Mouse (Mus musculus) midbrain, embryonic 10.5 days (tissue): ENCODE data around the gene Slf2. TPM values are rescaled to one million over a fixed set of nuclear protein-coding genes. Genes with fewer than 3 reads are reported as not detected.

Experiments used
- DNase-seq: peaks from one replicate; pipeline ENCODE4 v3.0.0-alpha.2; 2017; ENCODE audit warnings: low spot score
- H3K27ac ChIP-seq: fragments of 300-500 bp; sonication (generic); replicated peaks from 2 replicates; pipeline ENCODE4 v1.5.1; 2016; ENCODE audit warnings: mild to moderate bottlenecking
- H3K27me3 ChIP-seq: fragments of 300-500 bp; sonication (generic); 2 replicates; pipeline ENCODE4 v1.6.1; 2016; ENCODE audit warnings: low read depth, mild to moderate bottlenecking; ENCODE audit not compliant: poor library complexity, severe bottlenecking
- H3K36me3 ChIP-seq: fragments of 300-500 bp; sonication (generic); 2 replicates; pipeline ENCODE4 v1.6.1; 2016; ENCODE audit warnings: mild to moderate bottlenecking, moderate library complexity
- H3K4me1 ChIP-seq: fragments of 300-500 bp; sonication (generic); 2 replicates; pipeline ENCODE4 v1.6.1; 2016
- H3K4me3 ChIP-seq: fragments of 300-500 bp; sonication (generic); 2 replicates; pipeline ENCODE4 v1.5.1; 2016; ENCODE audit warnings: mild to moderate bottlenecking, moderate library complexity
- H3K9me3 ChIP-seq: fragments of 300-500 bp; sonication (generic); replicated peaks from 2 replicates; pipeline ENCODE4 v1.6.1; 2016; ENCODE audit warnings: mild to moderate bottlenecking
- WGBS: fragments of 180-500 bp; shearing (Covaris S2); methylation state at CpG from one replicate; pipeline ENCODE4 v1.1.7; 2016; 5-methylcytosine and 5-hydroxymethylcytosine counted together
- polyA plus RNA-seq: library from polyadenylated mRNA; unstranded; fragments of >200 nt; fragmentation: Nextera tagmentation; extraction: Ambion mirVana; gene quantifications from 2 replicates; pipeline ENCODE4 v1.2.1, GENCODE M21; 2016

Slf2 gene
- polyA plus RNA-seq, 1 experiment from 2014 or later: 37.2 TPM

DNA sequence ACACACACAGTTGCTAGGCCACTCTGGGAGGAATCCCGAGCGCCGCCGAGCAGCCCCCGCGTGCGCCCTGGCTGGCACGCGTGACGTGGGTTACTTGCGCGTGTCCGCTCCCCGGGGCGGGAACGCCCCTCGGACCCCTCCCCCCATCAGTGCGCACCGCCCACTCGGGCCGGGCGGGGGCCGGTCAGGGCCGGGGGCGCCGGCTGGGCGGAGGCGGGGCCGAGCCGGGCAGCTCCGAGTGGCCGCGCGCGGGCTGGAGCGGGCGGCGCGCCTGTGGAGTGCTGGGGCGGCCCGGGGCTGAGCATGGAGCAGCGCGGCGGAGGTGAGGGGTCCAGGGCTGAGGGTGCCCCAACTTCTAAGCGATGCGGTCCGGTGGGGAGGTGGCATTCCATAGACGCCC lies 87.0 kb downstream of the Slf2 start:
- under 1% methylated on average over 48 of the region's 48 CpGs for WGBS
- Histone ChIP-seq H3K27me3 (no peaks in the 10 kb centered on the region), H3K27ac (peak overlapping the region; percentile 99), H3K36me3 (peaks cover 33% of the 10 kb centered on the region), H3K9me3 (no peaks in the 10 kb centered on the region), H3K4me3 (peak overlapping the region; percentile 87), H3K4me1 (peaks cover 80% of the 10 kb centered on the region)
- peak; percentile 85 for DNase-seq

DNA sequence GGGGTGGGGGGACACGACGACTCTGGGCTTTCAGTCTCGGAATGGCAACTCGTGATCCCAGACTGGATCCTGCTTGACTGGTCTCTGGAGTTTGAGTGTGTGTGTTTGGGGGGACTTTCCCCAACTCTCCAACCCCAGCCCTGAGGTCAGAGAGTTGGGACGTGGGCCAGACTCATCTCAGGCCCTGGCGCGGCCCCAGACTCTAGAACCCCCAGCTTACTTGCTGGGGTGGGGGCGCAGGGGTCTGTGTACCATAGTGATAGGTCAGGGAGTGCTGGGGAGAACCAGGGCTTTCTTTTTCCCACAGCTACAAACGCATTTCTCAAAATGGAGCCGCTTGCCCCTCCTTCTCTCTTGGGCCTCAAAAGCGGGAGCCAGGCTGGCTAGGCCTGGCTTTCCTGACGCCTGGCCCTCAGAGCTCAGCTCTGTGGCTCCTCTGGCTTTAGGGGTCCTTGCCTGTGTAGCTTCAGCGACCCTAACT lies 87.4 kb downstream of the Slf2 start:
- 1% methylated on average over 12 of the region's 13 CpGs for whole genome bisulfite sequencing
- Histone ChIP-seq H3K36me3 (peaks cover 38% of the 10 kb centered on the region), H3K4me1 (peaks cover 80% of the 10 kb centered on the region), H3K4me3 (peak overlapping the region; percentile 87), H3K27me3 (no peaks in the 10 kb centered on the region), H3K27ac (peak overlapping the region; percentile 99), H3K9me3 (no peaks in the 10 kb centered on the region)
- peak; percentile 57 for DNase-seq

DNA sequence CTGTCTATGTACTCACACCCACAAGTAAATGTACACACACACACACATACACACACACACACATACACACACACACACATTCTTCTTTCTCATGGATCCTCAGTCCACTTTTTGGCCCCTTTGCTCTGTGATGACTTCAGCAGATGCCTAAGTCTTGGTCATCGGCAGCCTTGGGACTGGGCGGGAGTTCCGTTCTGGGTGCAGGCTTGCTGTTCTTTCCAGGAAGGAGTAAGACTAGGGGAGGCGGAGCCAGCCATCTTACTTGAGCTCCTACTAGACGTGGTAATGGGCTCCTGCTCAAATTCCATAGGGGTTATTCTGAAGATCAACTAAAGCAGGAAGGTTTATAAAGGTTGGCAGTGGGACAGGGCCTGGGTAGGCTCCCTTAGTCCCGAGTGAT lies 89.4 kb downstream of the Slf2 start:
- no peak overlapping the region for H3K27ac ChIP-seq
- H3K4me3 ChIP-seq: peak overlapping the region; percentile 87; the same call in 1 of the 2 replicates
- H3K36me3 ChIP-seq: peaks cover 58% of the 10 kb centered on the region
- peaks cover 70% of the 10 kb centered on the region for H3K4me1 ChIP-seq
- no peak for DNase-seq
- H3K9me3 ChIP-seq: no peaks in the 10 kb centered on the region
- no peaks in the 10 kb centered on the region for H3K27me3 ChIP-seq
- 77% methylated on average over 6 of the region's 6 CpGs for WGBS

DNA sequence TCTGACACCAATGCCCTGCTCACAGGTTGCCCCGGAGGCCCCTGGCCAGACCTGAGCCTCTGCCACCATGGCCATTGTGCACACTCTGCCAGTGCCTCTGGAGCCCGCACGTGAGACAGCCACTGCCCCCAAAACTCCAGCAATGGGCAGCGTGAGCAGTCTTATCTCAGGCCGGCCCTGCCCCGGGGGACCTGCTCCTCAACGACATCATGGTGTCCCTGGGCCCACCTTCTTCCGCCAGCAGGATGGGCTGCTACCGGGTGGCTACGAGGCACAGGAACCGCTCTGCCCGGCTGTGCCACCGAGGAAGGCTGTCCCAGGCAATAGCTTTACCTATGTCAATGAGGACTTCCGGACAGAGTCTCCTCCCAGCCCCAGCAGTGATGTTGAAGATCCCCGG lies 90.4 kb downstream of the Slf2 start:
- H3K9me3 ChIP-seq: no peaks in the 10 kb centered on the region
- peak overlapping the region; percentile 18; the same call in 1 of the 2 replicates for H3K4me3 ChIP-seq
- 0 out of 2 replicates have a peak overlapping the region, but pooled peaks have one; percentile 9 for H3K27ac ChIP-seq
- no peaks in the 10 kb centered on the region for H3K27me3 ChIP-seq
- peaks cover 68% of the 10 kb centered on the region for H3K36me3 ChIP-seq
- H3K4me1 ChIP-seq: peaks cover 62% of the 10 kb centered on the region
- peak; percentile 10 for DNase-seq
- 93% methylated on average over 15 of the region's 15 CpGs for WGBS

DNA sequence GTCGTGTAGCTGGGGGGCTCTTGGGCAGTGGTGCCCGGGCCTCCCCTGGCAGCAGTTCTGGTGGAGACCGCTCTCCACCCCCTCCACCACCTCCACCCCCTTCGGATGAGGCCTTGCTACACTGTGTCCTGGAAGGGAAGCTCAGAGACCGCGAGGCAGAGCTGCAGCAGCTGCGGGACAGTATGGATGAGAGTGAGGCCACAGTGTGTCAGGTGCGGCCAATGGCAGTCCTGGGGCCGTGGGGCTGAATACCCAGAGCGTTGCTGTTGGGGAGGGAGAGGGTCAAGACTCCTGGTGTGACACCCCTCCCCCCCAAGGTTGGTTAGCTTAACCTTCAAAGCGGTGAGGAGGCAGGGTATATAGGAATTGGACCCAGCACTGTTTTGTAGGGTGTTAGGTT lies 93.0 kb downstream of the Slf2 start:
- Histone ChIP-seq H3K27ac (no peak overlapping the region), H3K4me3 (no peak overlapping the region), H3K9me3 (no peaks in the 10 kb centered on the region), H3K4me1 (peaks cover 63% of the 10 kb centered on the region), H3K36me3 (peaks cover 94% of the 10 kb centered on the region), H3K27me3 (no peaks in the 10 kb centered on the region)
- no peak for DNase-seq
- 89% methylated on average over 11 of the region's 11 CpGs for WGBS

DNA sequence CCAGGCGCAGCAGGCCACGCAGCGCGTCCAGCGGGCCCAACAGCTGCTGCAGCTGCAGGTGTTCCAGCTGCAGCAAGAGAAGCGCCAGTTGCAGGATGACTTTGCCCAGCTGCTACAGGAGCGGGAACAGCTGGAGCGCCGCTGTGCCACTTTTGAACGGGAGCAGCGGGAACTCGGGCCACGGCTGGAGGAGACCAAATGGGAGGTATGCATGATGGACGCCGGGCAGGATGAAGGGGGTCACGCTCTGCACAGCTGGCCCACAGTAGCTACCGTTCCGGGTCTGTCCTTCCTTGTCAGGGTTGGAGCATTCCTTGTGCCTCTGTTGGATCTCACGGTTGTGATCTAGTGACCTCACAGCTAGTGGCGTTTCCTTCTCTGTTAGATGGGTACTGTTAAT lies 93.8 kb downstream of the Slf2 start:
- Histone ChIP-seq H3K4me1 (peaks cover 60% of the 10 kb centered on the region), H3K36me3 (peaks cover 95% of the 10 kb centered on the region)
- 93% methylated on average over 20 of the region's 20 CpGs for WGBS

DNA sequence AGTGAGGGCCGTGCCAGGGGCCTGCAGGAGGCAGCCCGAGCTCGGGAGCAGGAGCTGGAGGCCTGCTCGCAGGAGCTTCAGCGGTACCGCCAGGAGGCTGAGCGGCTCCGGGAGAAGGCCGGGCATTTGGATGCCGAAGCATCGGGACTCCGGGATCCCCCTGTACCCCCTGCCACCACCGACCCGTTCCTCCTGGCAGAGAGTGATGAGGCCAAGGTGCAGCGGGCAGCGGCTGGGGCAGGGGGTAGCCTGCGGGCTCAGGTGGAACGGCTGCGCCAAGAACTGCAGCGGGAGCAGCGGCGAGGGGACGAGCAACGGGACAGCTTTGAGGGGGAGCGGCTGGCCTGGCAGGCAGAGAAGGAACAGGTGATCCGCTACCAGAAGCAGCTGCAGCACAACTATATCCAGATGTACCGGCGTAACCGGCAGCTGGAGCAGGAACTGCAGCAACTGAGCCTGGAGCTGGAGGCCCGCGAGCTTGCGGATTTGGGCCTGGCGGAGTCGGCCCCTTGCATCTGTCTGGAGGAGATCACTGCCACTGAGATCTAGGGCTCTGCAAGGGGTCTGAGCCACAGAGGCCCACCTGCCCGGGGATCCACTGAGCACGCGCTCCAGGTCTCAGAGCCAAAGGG lies 95.1 kb downstream of the Slf2 start:
- 0 out of 2 replicates have a peak overlapping the region, but pooled peaks have one; percentile 1 for H3K4me3 ChIP-seq
- peak; percentile 11 for DNase-seq
- H3K27me3 ChIP-seq: no peaks in the 10 kb centered on the region
- H3K27ac ChIP-seq: 0 out of 2 replicates have a peak overlapping the region, but pooled peaks have one; percentile 9
- peaks cover 83% of the 10 kb centered on the region for H3K36me3 ChIP-seq
- peaks cover 59% of the 10 kb centered on the region for H3K4me1 ChIP-seq
- no peaks in the 10 kb centered on the region for H3K9me3 ChIP-seq
- 94% methylated on average over 37 of the region's 37 CpGs for WGBS

More for the DNA sequence above, 93.8 kb downstream of the Slf2 start:
- H3K27ac ChIP-seq: no peak overlapping the region
- H3K4me3 ChIP-seq: no peak overlapping the region
- DNase-seq: peak; percentile 12
- no peaks in the 10 kb centered on the region for H3K27me3 ChIP-seq
- no peaks in the 10 kb centered on the region for H3K9me3 ChIP-seq

DNA sequence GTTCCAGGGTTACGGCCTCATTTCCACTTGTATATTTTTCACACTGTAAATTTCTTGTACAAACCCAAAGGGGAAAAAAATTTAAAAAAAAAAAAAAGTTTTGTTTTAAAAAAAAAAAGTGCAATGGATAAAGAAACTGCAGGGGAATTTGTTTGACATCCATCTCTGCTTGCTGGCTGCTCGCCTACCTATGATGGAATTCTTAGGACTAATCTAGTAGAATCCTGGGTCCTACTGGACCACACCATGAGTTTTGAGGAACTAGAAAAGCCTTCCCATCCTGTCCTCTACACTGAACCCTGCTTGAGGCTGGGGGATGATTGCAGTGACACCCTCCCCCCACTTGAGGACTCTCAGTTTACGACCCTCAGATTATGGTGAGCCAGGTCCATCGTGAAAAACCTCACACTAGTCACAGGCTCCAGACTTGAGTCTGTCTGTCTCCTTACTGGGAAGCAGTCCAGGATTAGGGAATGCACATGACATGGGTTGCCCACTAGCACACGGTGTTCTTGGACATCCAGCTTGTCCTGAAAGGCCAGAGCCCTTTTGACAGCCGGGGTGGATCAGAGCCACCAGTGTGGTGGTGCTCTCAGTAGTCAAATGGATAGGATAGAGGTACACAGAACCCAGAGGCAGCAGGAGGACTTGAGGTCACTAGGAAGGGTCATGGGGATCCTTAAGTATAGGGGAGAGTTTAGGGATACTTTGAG lies 96.2 kb downstream of the Slf2 start:
- DNase-seq: no peak
- Histone ChIP-seq H3K9me3 (no peaks in the 10 kb centered on the region), H3K36me3 (peaks cover 72% of the 10 kb centered on the region), H3K27me3 (no peaks in the 10 kb centered on the region), H3K4me3 (no peak overlapping the region), H3K27ac (0 out of 2 replicates have a peak overlapping the region, but pooled peaks have one; percentile 38), H3K4me1 (peaks cover 59% of the 10 kb centered on the region)
- WGBS: 88% methylated on average over 6 of the region's 6 CpGs

DNA sequence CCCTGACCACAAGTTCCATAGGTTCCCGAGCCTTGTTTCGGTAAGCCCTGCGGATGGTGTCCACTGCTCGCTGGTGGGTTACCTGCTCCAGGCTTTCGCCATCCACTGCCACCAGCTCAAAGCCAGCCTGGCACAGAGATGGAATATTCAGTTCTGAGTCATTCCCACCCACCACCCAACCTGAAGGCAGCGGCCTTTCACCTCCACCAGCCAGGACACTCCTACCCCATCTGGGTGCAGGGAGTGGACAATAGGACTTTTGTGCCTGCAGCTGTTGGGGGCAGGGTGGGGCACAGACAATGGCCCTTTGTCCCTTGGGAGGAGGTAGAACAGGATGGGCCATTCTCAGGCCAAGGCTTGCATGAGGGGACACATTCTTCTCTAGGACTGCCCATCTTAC lies 96.9 kb downstream of the Slf2 start:
- Histone ChIP-seq H3K4me1 (peaks cover 64% of the 10 kb centered on the region), H3K4me3 (no peak overlapping the region), H3K27me3 (no peaks in the 10 kb centered on the region), H3K9me3 (no peaks in the 10 kb centered on the region), H3K36me3 (peaks cover 65% of the 10 kb centered on the region), H3K27ac (peak overlapping the region; percentile 38; the same call in 1 of the 2 replicates)
- WGBS: 83% methylated on average over 6 of the region's 6 CpGs
- no peak for DNase-seq

DNA sequence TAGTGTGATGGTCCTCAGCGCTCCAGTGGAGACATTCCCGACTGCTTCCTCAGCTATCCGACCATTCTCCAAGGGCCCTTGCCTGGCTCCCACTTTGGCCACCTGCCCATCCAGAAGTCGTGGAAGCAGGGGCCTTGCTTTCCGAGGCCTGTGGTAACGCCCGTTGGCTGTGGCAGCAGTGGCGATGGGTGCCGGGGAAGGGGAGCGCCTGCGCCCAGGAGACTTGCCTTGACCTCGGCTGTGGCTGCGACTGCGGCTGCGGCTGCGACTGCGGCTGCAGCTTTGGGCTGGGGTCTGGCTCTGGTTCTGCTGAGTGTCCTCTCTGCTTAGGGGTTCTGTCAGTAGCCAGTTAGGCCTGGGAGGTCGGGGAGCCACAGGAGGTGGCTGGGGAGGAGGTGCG lies 97.8 kb downstream of the Slf2 start:
- DNase-seq: no peak
- no peak overlapping the region for H3K4me3 ChIP-seq
- peaks cover 56% of the 10 kb centered on the region for H3K36me3 ChIP-seq
- H3K27ac ChIP-seq: 0 out of 2 replicates have a peak overlapping the region, but pooled peaks have one; percentile 55
- peaks cover 62% of the 10 kb centered on the region for H3K4me1 ChIP-seq
- H3K27me3 ChIP-seq: no peaks in the 10 kb centered on the region
- WGBS: 61% methylated on average over 19 of the region's 19 CpGs
- H3K9me3 ChIP-seq: no peaks in the 10 kb centered on the region

DNA sequence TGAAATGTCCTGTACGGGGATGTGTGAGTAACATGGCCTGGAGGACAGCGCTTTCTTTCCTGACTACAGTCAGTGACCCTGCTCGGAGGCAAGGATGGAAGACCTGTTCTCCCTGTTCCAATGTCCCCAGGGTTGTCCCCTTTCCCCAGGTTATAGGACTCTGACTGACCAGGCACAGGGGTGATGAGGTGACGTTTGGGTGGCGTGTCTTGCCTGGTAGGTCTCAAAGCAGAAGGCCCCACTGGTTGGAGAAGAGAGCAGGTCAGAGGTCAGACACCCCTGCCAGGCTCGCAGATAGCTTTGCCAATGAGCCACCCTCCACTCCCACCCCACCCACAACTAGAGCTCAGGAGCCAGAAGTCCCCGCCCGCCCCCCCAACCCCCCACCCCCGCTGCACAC lies 98.6 kb downstream of the Slf2 start:
- peaks cover 59% of the 10 kb centered on the region for H3K4me1 ChIP-seq
- WGBS: 62% methylated on average over 9 of the region's 9 CpGs
- H3K9me3 ChIP-seq: no peaks in the 10 kb centered on the region
- no peaks in the 10 kb centered on the region for H3K27me3 ChIP-seq
- H3K36me3 ChIP-seq: peaks cover 47% of the 10 kb centered on the region
- no peak overlapping the region for H3K4me3 ChIP-seq
- no peak for DNase-seq
- H3K27ac ChIP-seq: no peak overlapping the region

DNA sequence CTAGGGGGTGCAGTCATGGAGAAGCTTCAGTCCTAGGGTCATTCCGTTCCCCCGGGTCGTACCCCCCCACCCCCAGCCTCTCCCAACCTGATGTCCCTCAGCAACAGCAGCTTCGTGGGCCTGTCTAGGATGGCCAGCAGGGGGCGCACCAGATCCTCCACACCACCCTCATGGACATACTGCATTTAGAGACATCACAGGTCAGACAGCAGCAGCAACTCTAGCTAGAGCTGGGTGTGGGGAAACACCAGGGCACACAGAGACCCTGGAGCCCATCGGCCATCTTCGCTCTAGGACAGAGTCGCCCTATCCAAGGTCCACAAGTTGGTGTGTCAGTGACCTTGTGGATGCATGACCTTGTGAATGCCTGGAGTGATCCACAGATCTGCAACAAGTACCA lies 99.2 kb downstream of the Slf2 start:
- peak; percentile 72 for DNase-seq
- no peak overlapping the region for H3K4me3 ChIP-seq
- H3K9me3 ChIP-seq: no peaks in the 10 kb centered on the region
- 41% methylated on average over 8 of the region's 8 CpGs for WGBS
- H3K4me1 ChIP-seq: peaks cover 57% of the 10 kb centered on the region
- no peak overlapping the region for H3K27ac ChIP-seq
- H3K36me3 ChIP-seq: peaks cover 42% of the 10 kb centered on the region
- H3K27me3 ChIP-seq: no peaks in the 10 kb centered on the region
